ENCODE assay signal across 8 mouse cellular contexts in the genomic region with DNA sequence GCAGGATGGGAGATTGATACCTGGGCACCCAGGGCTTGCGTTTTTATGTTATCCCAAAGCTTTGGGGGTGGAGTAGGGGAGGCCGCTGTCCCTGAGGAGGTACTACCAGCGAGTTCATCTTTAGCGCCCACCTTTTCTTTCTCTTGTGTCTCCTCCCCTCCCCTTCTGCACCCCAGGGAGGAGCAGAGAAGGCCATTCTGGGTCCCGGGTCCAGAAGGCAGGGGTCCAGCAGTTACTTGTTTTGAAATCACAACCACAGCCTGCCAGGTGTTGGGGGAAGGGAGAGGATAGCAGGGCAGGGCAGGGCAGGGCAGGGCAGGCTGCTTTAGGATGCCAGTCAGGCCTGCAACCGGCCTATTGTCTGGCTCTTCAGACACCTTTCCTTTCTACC. TPM values are rescaled to one million over a fixed set of nuclear protein-coding genes. Genes with fewer than 3 reads are reported as not detected.
DNase-seq lines count a peak whose midpoint lies in the region; ATAC-seq lines count a peak whose summit lies in the region.

No protein-coding gene starts in this region.

- H3K4me3 ChIP-seq in kidney, embryonic 16.5 days (ENCODE audit: low read length): peak overlapping the region; percentile 43
- peak overlapping the region; percentile 73 for H3K4me3 ChIP-seq in hindbrain, embryonic 12.5 days
- H3K4me3 ChIP-seq in midbrain, embryonic 15.5 days: peak overlapping the region; percentile 84

- DNase-seq in kidney, postnatal 25 days: no peak
- peak; percentile 59 for DNase-seq in cerebellum, adult 9-10 months
- no peak for DNase-seq in B cell, adult 2 months
- DNase-seq in thymus, postnatal 0 days (ENCODE audit: low spot score): no peak
- no peak for DNase-seq in c-Kit-positive CD71-positive TER-119-positive erythroid progenitor cells, embryonic 14.5 days (ENCODE audit: low spot score)

- peaks cover 12% of the 10 kb centered on the region for H3K27me3 ChIP-seq in kidney, embryonic 16.5 days (ENCODE audit: insufficient read depth, low read length)
- H3K27me3 ChIP-seq in hindbrain, embryonic 12.5 days: no peaks in the 10 kb centered on the region
- H3K27me3 ChIP-seq in midbrain, embryonic 15.5 days (replicated peaks): no peaks in the 10 kb centered on the region

- H3K36me3 ChIP-seq in kidney, embryonic 16.5 days (ENCODE audit: insufficient read depth, low read length): no peaks in the 10 kb centered on the region
- no peaks in the 10 kb centered on the region for H3K36me3 ChIP-seq in hindbrain, embryonic 12.5 days
- no peaks in the 10 kb centered on the region for H3K36me3 ChIP-seq in midbrain, embryonic 15.5 days (replicated peaks)

- H3K4me1 ChIP-seq in kidney, embryonic 16.5 days (ENCODE audit: insufficient read depth, low read length): no peaks in the 10 kb centered on the region
- peaks cover 43% of the 10 kb centered on the region for H3K4me1 ChIP-seq in hindbrain, embryonic 12.5 days
- H3K4me1 ChIP-seq in midbrain, embryonic 15.5 days: peaks cover 52% of the 10 kb centered on the region

- no peak for ATAC-seq in kidney, embryonic 16.5 days (ENCODE audit: low FRiP score, low TSS enrichment)
- ATAC-seq in hindbrain, embryonic 12.5 days (ENCODE audit: low FRiP score): no peak
- ATAC-seq in midbrain, embryonic 15.5 days (replicated peaks): peak; percentile 43

- peak overlapping the region; percentile 70 for H3K4me2 ChIP-seq in kidney, embryonic 16.5 days (replicated peaks; ENCODE audit: low read depth, low read length)
- H3K4me2 ChIP-seq in hindbrain, embryonic 12.5 days (replicated peaks): peak overlapping the region; percentile 73
- peak overlapping the region; percentile 71 for H3K4me2 ChIP-seq in midbrain, embryonic 15.5 days

- H3K27ac ChIP-seq in kidney, embryonic 16.5 days (ENCODE audit: low read length): no peak overlapping the region
- peak overlapping the region; percentile 95 for H3K27ac ChIP-seq in hindbrain, embryonic 12.5 days
- H3K27ac ChIP-seq in midbrain, embryonic 15.5 days: peak overlapping the region; percentile 97

- WGBS in kidney, embryonic 16.5 days: 13% methylated on average over 5 of the region's 6 CpGs
- WGBS in hindbrain, embryonic 12.5 days: 7% methylated on average over 6 of the region's 6 CpGs
- WGBS in midbrain, embryonic 15.5 days: 2% methylated on average over 6 of the region's 6 CpGs

- H3K9ac ChIP-seq in kidney, embryonic 16.5 days (replicated peaks; ENCODE audit: low read length): peak overlapping the region; percentile 47
- H3K9ac ChIP-seq in hindbrain, embryonic 12.5 days: peak overlapping the region; percentile 87
- H3K9ac ChIP-seq in midbrain, embryonic 15.5 days: peak overlapping the region; percentile 98

- no peaks in the 10 kb centered on the region for H3K9me3 ChIP-seq in kidney, embryonic 16.5 days (ENCODE audit: low read length)
- no peaks in the 10 kb centered on the region for H3K9me3 ChIP-seq in hindbrain, embryonic 12.5 days (replicated peaks)
- H3K9me3 ChIP-seq in midbrain, embryonic 15.5 days: no peaks in the 10 kb centered on the region

RNA-seq across cellular contexts. Expression of gene Add2, which starts 0.8 kb away (rescaled TPM):
- 5.0 and 6.0 TPM in 2 replicates for polyA plus RNA-seq in kidney, embryonic 16.5 days (2015; fragmentation: Nextera tagmentation; extraction: Ambion mirVana)
- 115 and 119 TPM in 2 replicates for polyA plus RNA-seq in hindbrain, embryonic 12.5 days (2016; fragmentation: Nextera tagmentation; extraction: Ambion mirVana)
- polyA plus RNA-seq in midbrain, embryonic 15.5 days (2015; fragmentation: Nextera tagmentation; extraction: Ambion mirVana): 206 and 209 TPM in 2 replicates
- polyA plus RNA-seq in thymus, postnatal 0 days (2015; fragmentation: Nextera tagmentation; extraction: Ambion mirVana): 0.05 and 0.18 TPM in 2 replicates

RNA-seq across cellular contexts. Expression of gene Figla, which starts 13.3 kb away (rescaled TPM):
- not detected in 2 replicates for polyA plus RNA-seq in kidney, embryonic 16.5 days (2015; fragmentation: Nextera tagmentation; extraction: Ambion mirVana)
- not detected in 2 replicates for polyA plus RNA-seq in hindbrain, embryonic 12.5 days (2016; fragmentation: Nextera tagmentation; extraction: Ambion mirVana)
- not detected in 2 replicates for polyA plus RNA-seq in midbrain, embryonic 15.5 days (2015; fragmentation: Nextera tagmentation; extraction: Ambion mirVana)
- polyA plus RNA-seq in thymus, postnatal 0 days (2015; fragmentation: Nextera tagmentation; extraction: Ambion mirVana): not detected in 2 replicates

Comparison
In these comparisons a context has a peak if more than half of its experiments do, and no peak if none do; other contexts are left out.
1. H3K9ac ChIP-seq: peak in every context shown above with its lines; median percentile 98 in midbrain, embryonic 15.5 days; 87 in hindbrain, embryonic 12.5 days; 47 in kidney, embryonic 16.5 days.
2. RNA of gene Add2, which starts 0.8 kb away (polyA plus RNA-seq): 206 to 209 TPM in midbrain, embryonic 15.5 days and 115 to 119 TPM in hindbrain, embryonic 12.5 days; 5.0 to 6.0 TPM in kidney, embryonic 16.5 days and 0.05 to 0.18 TPM in thymus, postnatal 0 days; every median in the first group is over 10 times any median in the second.
3. Peak in every context shown above with its lines, with median percentiles within 50 percentile points of each other: H3K4me2 ChIP-seq and H3K4me3 ChIP-seq.